Mouse (Mus musculus) mouse trophoblast stem cell (cell line): Measurements from ENCODE around the gene Sox11.

Experiments used
- in situ Hi-C, 2 experiments: fragments of 300-500 bp; cut with MseI, MboI; formaldehyde crosslinking; loops; 2 replicates in 1 of 2; 3 replicates in 1 of 2; pipeline ENCODE4 v1.15.1; 2025

The Sox11 gene

DNA sequence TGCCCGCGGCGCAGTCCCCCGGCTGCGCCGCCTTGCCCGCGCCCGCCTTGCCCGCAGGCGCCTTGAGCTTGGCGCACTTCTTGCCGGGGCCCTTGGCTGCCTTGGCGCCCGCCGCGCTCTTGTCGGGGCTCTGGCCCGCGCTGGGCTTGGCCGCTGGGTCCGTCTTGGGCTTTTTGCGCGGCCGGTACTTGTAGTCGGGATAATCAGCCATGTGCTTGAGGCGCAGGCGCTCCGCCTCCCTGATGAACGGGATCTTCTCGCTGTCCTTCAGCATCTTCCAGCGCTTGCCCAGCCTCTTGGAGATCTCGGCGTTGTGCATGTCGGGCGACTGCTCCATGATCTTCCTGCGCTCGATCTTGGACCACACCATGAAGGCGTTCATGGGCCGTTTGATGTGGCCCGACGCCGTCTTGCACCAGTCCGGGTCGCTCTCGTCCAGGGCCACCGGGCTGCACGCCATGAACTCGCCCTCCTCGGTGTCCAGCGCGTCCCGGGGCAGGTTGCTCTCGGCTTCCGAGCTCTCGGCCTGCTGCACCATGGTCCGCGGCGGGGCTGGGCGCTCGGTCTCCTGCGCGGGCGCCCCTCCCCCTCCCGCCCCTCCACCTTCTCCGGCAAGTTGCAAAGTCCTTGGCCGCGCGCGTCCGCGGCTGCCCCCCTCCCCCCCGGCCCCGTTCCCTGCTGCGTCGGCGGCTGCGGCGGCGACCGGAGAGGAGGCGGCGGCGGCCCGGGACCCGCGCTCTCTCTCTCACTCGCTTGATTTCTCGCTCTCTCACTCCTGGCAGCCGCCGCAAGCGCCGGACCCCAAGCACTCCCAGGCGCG is at the start of gene Sox11:
TSS of gene Sox11 (minus strand) at position 704 of the 820 bp plus-strand sequence.
- in situ Hi-C loops = loop anchor here in 1 of 2 experiments (10.0 kb wide), 1 partner anchor 163 kb away; no protein-coding TSS in a partner anchor

DNA sequence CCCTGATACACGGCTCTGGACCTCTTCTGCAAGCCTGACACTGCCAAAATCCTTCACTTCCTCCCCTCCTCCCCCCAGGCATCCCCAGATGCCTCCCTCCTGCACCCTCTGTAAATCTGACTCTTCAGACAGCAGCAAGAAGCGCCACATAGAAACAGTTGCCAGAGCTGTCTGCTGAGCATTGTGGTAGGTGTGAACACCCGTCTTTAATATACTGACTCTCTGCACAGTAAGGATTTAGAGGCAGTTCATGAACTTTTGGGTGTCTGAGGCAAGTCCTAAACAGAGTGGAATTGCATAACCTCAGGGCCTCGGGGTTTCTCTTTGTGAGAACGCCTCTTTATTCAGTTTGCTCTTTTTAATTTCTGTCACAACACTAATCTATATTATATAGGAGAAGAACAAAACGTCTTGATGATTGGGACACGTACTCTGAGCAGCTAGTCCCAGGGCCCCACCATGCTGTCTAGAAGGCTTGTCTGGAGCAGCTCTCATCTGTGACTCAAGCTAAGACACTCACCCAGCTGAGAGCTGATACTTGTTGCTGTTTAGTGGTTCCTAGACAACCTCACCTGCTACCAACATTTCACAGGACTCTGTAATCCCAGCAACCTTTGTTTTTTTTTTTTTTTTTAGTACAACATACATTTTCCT is 49.4 kb upstream of the Sox11 start:
- in situ Hi-C loops = no loop called here

DNA sequence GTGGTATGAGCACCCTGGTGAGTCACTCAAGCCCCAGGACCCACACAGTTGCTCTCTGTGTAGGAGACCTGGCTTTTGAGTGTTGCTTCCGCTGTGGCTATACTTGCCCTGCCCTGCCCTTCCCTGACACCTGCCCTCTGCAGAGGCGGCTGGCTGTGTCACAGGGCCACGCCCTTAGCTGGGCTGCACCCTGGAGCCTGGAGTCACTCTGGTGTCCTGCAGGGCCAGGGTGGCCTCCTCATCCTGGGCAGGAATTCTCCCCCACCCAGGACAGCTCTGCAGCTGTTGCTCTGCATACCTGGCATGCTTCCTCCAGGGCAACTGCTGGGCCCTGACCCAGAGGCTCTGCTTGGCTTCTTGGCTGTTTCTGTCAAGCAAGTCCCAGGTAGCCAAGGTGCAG is 48.1 kb upstream of the Sox11 start:
- in situ Hi-C loops = no loop called here

DNA sequence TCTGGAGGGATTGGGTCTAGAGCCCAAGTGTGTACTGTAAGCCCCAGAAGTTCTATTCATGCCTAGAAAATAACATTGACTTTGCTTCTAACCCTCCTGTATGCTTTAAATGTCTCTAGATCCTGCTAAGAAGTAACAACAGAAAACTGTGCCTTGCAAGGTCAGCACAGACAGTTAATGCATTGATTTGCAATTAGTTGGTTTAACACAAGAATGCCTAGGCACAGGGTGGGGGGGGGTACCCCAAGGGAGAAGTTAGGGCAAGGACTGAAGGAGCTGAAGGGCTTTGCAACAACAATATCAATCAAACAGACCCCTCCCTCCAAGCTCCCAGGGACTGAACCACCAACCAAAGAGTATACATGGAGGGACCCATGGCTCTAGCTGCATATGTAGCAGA is 47.1 kb upstream of the Sox11 start:
- in situ Hi-C loops = no loop called here

- in situ Hi-C loops = no loop called here
Measured at GRCm38 (mm10) chr12:27372505-27372904, 30.1 kb upstream of the Sox11 start.

DNA sequence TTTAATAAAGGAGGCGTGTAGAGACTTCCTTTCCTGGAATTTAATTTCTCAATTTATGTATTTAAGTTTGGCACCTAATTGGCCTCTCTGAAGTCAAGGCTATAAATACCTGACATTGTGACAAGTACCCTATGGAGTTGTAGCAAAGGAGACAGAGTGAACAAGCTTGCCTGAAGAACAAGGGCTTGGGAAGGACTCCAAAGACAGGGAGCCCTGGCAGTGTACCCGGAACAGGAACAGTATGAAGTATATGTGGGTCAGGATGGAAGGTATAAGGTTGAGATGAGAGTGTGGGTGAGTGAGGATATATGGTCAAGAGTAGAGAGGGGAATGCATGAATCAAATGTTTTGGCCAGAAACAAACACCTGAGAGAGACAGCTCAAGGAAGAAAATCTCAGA is 28.4 kb upstream of the Sox11 start:
- in situ Hi-C loops = no loop called here

GRCm38 (mm10) chr12:27367476-27367875 is 25.1 kb upstream of the Sox11 start:
- in situ Hi-C loops = no loop called here

GRCm38 (mm10) chr12:27363840-27364640 is 21.7 kb upstream of the Sox11 start:
- in situ Hi-C loops = no loop called here

DNA sequence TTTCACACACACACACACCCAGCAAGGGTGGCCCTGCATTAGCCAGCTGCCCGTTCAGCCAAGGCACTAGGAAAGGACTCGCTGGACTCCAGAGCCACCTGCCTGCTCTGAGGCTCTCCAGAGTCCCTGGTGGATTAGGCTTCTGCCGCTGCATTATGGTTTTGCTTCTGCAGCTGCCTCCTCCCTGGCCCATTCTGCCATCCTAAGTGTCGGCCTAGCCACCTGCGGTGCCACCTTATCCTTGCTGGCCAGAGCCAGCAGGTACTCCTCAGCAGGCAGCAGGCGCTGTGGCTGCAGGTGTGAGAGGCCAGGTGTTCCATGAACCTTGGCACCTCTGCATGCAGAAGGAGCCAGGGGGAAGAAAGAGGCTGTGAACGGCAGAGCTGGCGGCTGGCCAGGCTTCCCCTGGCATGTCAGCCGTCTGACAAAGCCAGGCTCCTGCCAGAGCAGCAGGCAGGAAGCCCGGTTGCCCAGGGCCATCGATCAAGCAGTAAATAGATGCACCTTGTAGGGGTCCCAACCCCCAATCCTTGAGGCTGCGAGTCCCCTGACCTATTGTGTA is 14.8 kb upstream of the Sox11 start:
- in situ Hi-C loops = no loop called here

DNA sequence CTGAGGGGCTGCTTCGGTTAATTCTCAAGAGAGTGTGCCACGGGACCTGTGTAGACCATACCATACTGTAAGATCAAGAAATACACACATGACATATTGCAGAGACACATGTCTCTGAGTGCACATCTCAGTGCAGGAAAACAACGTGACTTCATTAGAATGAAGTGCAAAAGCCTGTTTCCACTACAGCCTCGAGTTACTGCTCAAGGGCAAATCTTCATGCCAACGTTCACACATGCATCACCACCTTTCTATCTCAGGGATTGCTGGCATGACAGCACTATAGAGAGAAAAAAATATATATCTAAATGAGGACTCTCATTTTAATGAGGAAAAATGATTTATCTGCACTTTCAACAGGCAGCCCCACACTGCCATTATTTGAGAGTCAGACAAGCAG is 14.2 kb upstream of the Sox11 start:
- in situ Hi-C loops = no loop called here

- in situ Hi-C loops = loop anchor here in 1 of 2 experiments (10.0 kb wide), 1 partner anchor 161 kb away; no protein-coding TSS in a partner anchor
Measured at GRCm38 (mm10) chr12:27343606-27344410, 1.4 kb upstream of the Sox11 start.

- in situ Hi-C loops = loop anchor here in 1 of 2 experiments (10.0 kb wide), 1 partner anchor 162 kb away; no protein-coding TSS in a partner anchor
Measured at GRCm38 (mm10) chr12:27342691-27343605, 574 bp upstream of the Sox11 start.

GRCm38 (mm10) chr12:27341130-27341870 is 1.1 kb downstream of the Sox11 start:
- in situ Hi-C loops = loop anchor here in 1 of 2 experiments (10.0 kb wide), 1 partner anchor 164 kb away; no protein-coding TSS in a partner anchor

- in situ Hi-C loops = loop anchor here in 1 of 2 experiments (10.0 kb wide), 1 partner anchor 164 kb away; no protein-coding TSS in a partner anchor
Measured at GRCm38 (mm10) chr12:27340451-27341035, 1.8 kb downstream of the Sox11 start.

- in situ Hi-C loops = no loop called here
Measured at GRCm38 (mm10) chr12:27339171-27339751, 3.1 kb downstream of the Sox11 start.

DNA sequence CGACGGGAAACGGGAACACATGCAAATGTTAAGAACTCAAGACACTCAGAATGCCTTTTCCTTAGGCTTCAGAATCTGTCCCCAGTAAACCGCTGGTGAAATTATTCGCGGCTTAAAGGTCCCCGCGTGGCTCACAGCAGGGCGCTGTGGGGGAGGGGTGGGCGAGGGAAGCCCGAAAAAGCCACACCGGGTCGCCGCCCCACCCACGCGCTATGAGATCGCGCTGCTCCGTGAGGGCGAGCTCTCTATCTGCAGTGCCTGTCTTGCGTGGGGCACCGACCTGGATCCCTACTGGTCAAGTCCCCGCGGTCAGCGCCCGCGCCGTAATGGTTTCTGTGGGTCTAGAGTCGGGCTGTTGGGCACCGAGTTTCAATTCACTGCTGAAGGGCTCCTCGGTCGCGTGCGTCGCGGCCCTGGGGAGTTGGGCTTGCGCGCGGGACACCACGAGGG is 3.6 kb downstream of the Sox11 start:
- in situ Hi-C loops = no loop called here

GRCm38 (mm10) chr12:27338116-27338515 is 4.3 kb downstream of the Sox11 start:
- in situ Hi-C loops = no loop called here

GRCm38 (mm10) chr12:27337482-27337881 is 4.9 kb downstream of the Sox11 start:
- in situ Hi-C loops = no loop called here
